Mouse (Mus musculus) inflammation-experienced regulatory T-cells, adult 16 weeks (primary cell): ENCODE data around the gene Samd4. TPM values are rescaled to one million over a fixed set of nuclear protein-coding genes. Genes with fewer than 3 reads are reported as not detected.

ENCODE experiments used
- polyA plus RNA-seq: library from polyadenylated mRNA; unstranded; fragments of 100-300 nt; shearing (Covaris generic); gene quantifications from one replicate; pipeline ENCODE4 v1.2.1, GENCODE M21; 2017

Gene Samd4
- polyA plus RNA-seq = not detected

DNA sequence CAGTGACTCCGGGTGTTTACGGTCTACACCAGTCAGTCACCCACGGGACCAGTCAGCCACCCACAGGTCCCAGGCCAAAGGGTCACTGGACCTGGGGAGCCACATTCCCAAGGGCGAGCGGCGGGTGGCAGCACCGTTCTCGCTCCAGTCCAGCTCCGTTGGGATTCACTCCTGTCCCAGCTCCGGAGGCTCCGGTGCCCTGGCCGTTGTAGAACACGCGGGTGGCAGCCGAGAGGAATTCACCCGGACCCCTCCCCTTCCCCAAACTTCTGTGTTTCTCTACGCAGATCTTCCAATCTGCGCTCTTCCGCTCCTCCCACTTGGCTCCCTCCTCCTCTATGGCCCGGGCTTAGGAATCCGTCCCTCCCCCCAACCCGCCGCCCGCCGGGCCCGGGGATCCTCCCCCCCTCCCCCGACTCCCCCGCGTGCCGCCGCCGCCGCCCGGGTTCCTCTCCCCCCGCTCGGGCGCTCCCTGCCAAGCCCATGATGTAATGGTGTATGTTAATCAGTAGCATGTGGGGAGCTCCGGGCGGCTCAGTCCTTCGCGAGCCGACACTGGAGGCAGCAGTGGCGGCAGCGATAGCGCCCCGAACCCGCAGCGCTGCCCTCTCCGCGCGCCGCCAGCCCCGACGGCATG, at the start of gene Samd4:
Gene Samd4, plus strand, starts transcription at position 424 of the 637 bp plus-strand sequence.

Other genes with a start within 250 kb of the Samd4 start
- 9.2 TPM for gene Cdkn3, start 122.3 kb upstream of the Samd4 start, polyA plus RNA-seq
- gene Cnih1, start 94.4 kb upstream of the Samd4 start, polyA plus RNA-seq = 95.5 TPM
- 104 TPM for gene Gmfb, start 60.6 kb upstream of the Samd4 start, polyA plus RNA-seq
- 17.9 TPM for gene Cgrrf1, start 50.7 kb upstream of the Samd4 start, polyA plus RNA-seq